Mouse (Mus musculus) lung, postnatal 4 days (tissue): Measurements from ENCODE around the gene Cip2a.

Source experiments
- DNase-seq, 2 experiments: peaks; one replicate each; pipeline ENCODE4 v3.0.0; 2021

Gene Cip2a

GRCm38 (mm10) chr16:48993559-48994342 is at the start of gene Cip2a, which contains the start of gene Dzip3:
Gene Cip2a, plus strand, starts transcription at chr16:48994185.
Gene Dzip3, minus strand, starts transcription at chr16:48994165.
- DNase-seq = peak; percentile 93 to 96

- no peak for DNase-seq
Observed at GRCm38 (mm10) chr16:48972996-48973395, 21.0 kb upstream of the Cip2a start.

DNA sequence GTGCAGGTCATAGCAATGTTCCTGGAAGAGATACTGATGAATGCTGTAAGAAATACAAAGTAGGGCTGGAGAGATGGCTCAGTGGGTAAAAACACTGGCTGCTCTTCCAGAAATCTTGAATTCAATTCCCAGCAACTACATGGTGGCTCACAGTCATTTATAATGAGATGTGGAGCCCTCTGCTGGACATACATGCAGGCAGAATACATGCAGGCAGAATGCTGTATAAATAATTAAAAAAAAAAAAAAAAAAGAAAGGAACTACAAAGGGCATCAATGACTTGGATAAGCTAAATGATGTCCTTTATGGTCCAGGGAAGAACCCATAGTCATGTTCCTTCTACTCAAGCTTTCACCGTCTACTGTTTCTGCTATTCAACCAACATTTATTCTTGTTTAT is 20.4 kb upstream of the Cip2a start:
- DNase-seq = no peak

- DNase-seq = no peak
Observed at GRCm38 (mm10) chr16:48979965-48980364, 14.0 kb upstream of the Cip2a start.

DNA sequence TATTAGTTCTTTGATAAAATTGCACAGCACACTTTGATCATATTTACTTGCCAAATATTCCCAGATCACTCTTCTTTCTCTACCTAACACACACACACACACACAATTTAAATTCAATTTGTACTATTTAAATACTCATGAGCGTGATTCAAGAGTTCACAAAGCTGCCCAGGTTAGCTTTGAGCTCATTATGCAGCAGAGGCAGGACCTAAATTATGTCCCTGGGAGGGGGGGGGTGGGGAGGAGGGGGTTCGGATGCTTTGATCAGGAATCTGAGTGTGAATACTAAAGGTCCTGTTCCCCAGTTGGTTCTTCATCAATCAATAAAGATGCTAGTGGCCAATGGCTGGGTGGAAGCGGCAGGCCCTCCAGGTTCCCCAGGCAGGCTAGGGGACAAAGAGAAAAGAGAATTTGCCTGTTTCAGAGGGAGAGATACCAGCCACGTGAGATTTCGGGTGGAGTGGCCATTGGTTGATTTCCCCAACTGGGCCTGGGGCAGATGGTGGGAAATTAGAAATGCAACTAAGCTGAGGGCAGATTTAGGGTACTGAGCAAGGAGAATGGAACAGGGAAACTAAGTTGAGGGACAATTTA is 8.9 kb upstream of the Cip2a start:
- DNase-seq = no peak

DNA sequence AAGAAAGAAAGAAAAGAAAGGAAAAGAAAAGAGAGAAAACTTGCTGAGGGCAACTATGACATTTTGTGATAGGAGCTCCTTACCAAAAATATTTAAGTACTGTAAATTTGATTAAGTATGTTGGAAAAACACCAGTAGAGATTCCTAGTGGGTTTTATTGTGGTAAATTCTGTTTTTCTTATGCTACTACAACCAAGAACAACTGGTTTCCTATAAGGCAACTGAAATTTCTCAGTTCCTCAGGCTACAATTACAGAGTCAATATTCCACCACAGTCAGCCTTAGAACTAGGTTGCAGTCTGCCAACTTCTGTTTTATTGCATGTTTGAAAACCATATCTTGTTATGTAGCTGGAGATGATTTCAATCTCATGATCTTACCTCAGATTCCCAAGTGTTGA is 4.3 kb upstream of the Cip2a start:
- no peak for DNase-seq

GRCm38 (mm10) chr16:48992437-48993230 is 1.4 kb upstream of the Cip2a start:
- no peak for DNase-seq

DNA sequence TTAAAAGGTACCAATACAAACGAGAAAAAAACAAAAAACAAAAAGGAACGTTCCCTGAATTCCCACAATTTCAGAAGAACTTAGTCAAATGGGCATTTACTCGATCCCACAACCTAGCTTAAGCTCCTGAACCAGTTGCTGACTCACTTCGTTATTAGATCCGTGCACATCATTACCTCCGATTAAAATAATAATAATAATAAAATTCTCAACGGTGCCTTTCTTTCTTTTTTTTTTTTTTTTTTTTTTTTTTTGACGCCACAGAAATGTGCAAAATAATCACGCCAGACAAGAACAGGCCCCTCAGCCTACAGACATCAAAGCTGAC is 790 bp upstream of the Cip2a start:
- no peak for DNase-seq

DNA sequence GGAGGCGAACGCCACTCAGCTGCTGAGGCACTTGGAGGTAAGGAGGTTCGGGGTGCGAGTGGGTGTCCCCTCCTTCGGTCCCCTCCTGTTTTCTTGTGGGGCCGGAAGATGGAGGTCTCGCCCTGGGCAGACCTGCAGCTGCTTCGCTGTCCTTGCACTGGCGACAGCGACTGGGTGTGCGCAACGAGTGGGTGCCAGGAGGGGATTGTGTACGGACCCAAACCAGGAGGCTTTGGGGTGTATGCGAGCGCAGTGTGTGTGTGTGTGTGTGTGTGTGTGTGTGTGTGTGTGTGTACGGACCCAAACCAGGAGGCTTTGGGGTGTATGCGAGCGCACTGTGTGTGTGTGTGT is 333 bp downstream of the Cip2a start:
- no peak for DNase-seq

DNA sequence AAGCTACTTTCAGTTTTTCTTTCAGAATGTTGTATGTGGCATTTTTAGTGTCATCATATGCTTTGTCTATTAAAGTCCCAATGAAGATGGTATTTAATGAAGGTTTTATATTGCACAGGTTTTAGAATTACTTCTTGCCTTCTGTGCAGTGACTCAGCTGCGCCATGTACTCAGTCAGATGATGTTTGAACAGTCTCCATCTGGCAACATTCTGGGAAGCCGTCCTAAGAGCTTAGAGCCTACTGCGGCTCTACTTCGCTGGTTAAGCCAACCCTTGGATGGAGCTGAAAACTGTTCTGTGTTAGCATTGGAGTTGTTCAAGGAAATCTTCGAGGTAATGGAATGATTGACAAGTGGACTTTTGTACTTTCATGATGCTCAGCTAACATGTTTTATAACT is 10.2 kb downstream of the Cip2a start:
- no peak for DNase-seq

DNA sequence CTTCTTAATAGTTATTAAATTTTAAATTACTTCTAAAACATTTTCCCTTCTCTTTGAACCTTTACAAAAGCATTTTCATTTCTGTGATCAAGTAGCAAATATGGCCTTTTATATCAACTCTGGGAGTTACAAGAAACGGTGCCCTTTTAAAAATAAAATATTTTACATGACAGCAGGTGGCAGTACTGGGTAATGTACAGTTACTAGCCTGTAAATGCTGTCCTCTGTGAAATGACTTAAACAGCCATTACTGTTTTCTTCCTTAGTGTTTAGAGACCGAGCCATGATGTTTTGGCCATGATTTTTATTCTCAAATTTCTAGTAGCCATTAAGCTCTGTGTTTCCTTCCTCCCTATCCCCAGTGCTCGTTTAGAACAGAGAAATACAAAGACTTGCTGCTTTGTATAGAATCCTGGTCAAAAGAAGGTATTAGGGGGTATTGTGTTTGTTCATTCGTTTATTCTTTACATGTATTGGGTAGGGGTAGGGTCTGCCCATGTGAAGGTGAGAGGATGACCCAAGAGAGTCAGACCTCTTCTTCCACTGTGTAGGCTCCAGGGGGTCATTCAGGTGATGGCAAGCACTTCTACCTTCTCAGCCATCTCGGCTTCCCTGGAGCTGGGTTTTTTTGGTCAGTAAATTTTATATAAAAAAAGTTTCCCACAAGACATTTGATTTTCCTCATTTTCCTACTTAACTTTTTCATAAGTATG is 22.8 kb downstream of the Cip2a start:
- no peak for DNase-seq

- DNase-seq = no peak
Observed at GRCm38 (mm10) chr16:49035852-49036251, 41.9 kb downstream of the Cip2a start.

- no peak for DNase-seq
Observed at GRCm38 (mm10) chr16:49037771-49038170, 43.8 kb downstream of the Cip2a start.

DNA sequence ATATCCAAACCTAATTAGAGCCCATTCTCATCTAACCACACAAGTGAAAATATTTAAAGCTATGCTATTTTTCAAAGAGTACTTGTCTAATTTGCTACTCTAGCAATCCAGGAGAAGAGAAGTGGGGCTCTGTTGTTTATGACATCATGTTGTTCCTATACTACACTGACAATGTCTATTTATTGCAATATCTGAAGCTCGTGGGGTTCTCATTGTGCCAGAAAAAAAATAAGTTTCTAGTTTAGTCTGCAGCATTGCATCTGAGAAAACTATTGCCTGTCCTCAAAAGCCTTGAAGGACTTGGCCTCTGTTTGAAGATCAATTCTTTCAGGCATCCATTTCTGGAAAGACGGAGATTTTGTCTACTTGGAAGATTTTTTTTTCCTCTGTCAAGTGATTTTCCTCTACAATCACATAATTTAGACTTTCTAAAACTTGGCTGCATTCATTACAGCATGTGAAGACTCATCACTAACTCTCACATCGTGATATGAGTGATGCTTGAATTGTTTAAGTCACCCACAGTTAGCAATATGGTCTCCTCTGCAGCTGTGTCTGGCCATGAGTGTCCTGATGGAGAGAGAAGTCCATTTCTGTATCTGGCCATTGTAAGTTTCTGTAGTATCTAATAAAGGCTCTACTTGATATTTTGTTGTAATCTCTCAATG is 46.7 kb downstream of the Cip2a start:
- DNase-seq = no peak

GRCm38 (mm10) chr16:49049214-49049613 is 55.2 kb downstream of the Cip2a start:
- no peak for DNase-seq

GRCm38 (mm10) chr16:49057186-49057585 is 63.2 kb downstream of the Cip2a start, which contains the start of gene Myh15:
Gene Myh15, plus strand, starts transcription at chr16:49057486.
- DNase-seq = no peak
